Mouse (Mus musculus): Measurements from ENCODE around the gene Iqschfp. TPM values are rescaled to one million over a fixed set of nuclear protein-coding genes. Genes with fewer than 3 reads are reported as not detected.

The Iqschfp gene
- polyA plus RNA-seq, 1 experiment from 2014 or later = 2.5 TPM

GRCm38 (mm10) chr3:68617708-68618107, 725.7 kb downstream of the Iqschfp start:
- Histone ChIP-seq H3K9ac (no peak overlapping the region), H3K4me2 (no peak overlapping the region), H3K36me3 (replicated peaks) (peaks cover 28% of the 10 kb centered on the region), H3K27me3 (no peaks in the 10 kb centered on the region), H3K27ac (no peak overlapping the region), H3K4me3 (replicated peaks) (no peak overlapping the region), H3K4me1 (peaks cover 10% of the 10 kb centered on the region), H3K9me3 (no peaks in the 10 kb centered on the region)
- no peak for ATAC-seq (ENCODE audit: low FRiP score)
- WGBS = 95% methylated on average over 10 of the region's 10 CpGs

- no peak overlapping the region for H3K9ac ChIP-seq
- 88% methylated on average over 5 of the region's 5 CpGs for WGBS
These were observed 727.1 kb downstream of the Iqschfp start for GRCm38 (mm10) chr3:68619097-68619496.

GRCm38 (mm10) chr3:68621971-68622370, 729.9 kb downstream of the Iqschfp start:
- 93% methylated on average over 3 of the region's 3 CpGs for WGBS
- no peak for ATAC-seq (ENCODE audit: low FRiP score)
- H3K4me3 ChIP-seq (replicated peaks) = no peak overlapping the region
- H3K27me3 ChIP-seq = no peaks in the 10 kb centered on the region
- no peaks in the 10 kb centered on the region for H3K9me3 ChIP-seq
- no peak overlapping the region for H3K27ac ChIP-seq
- no peaks in the 10 kb centered on the region for H3K4me1 ChIP-seq
- no peak overlapping the region for H3K4me2 ChIP-seq
- peaks cover 51% of the 10 kb centered on the region for H3K36me3 ChIP-seq (replicated peaks)
- H3K9ac ChIP-seq = no peak overlapping the region

More at GRCm38 (mm10) chr3:68619097-68619496, 727.1 kb downstream of the Iqschfp start:
- no peak for ATAC-seq (ENCODE audit: low FRiP score)
- H3K27me3 ChIP-seq = no peaks in the 10 kb centered on the region
- peaks cover 33% of the 10 kb centered on the region for H3K36me3 ChIP-seq (replicated peaks)
- H3K9me3 ChIP-seq = no peaks in the 10 kb centered on the region
- H3K4me2 ChIP-seq = no peak overlapping the region
- no peak overlapping the region for H3K4me3 ChIP-seq (replicated peaks)
- H3K27ac ChIP-seq = no peak overlapping the region
- peaks cover 3% of the 10 kb centered on the region for H3K4me1 ChIP-seq

- Histone ChIP-seq H3K4me1 (no peaks in the 10 kb centered on the region), H3K4me3 (replicated peaks) (no peak overlapping the region), H3K9me3 (no peaks in the 10 kb centered on the region), H3K36me3 (replicated peaks) (peaks cover 56% of the 10 kb centered on the region), H3K27ac (no peak overlapping the region), H3K9ac (no peak overlapping the region), H3K27me3 (no peaks in the 10 kb centered on the region), H3K4me2 (no peak overlapping the region)
- 91% methylated on average over 5 of the region's 5 CpGs for WGBS
- no peak for ATAC-seq (ENCODE audit: low FRiP score)
These were observed 731.0 kb downstream of the Iqschfp start for GRCm38 (mm10) chr3:68623036-68623435.

GRCm38 (mm10) chr3:68624471-68624870, 732.4 kb downstream of the Iqschfp start:
- Histone ChIP-seq H3K36me3 (replicated peaks) (peaks cover 54% of the 10 kb centered on the region), H3K9ac (no peak overlapping the region), H3K27me3 (no peaks in the 10 kb centered on the region), H3K4me1 (no peaks in the 10 kb centered on the region), H3K4me3 (replicated peaks) (no peak overlapping the region), H3K9me3 (no peaks in the 10 kb centered on the region), H3K27ac (no peak overlapping the region), H3K4me2 (no peak overlapping the region)
- whole genome bisulfite sequencing = 91% methylated on average over 6 of the region's 6 CpGs
- no peak for ATAC-seq (ENCODE audit: low FRiP score)

GRCm38 (mm10) chr3:68630261-68630660, 738.2 kb downstream of the Iqschfp start:
- H3K9me3 ChIP-seq = no peaks in the 10 kb centered on the region
- no peak overlapping the region for H3K4me2 ChIP-seq
- ATAC-seq (ENCODE audit: low FRiP score) = no peak
- 80% methylated on average over 4 of the region's 4 CpGs for WGBS
- H3K9ac ChIP-seq = no peak overlapping the region
- H3K4me3 ChIP-seq (replicated peaks) = no peak overlapping the region
- H3K4me1 ChIP-seq = no peaks in the 10 kb centered on the region
- H3K27ac ChIP-seq = no peak overlapping the region
- peaks cover 20% of the 10 kb centered on the region for H3K36me3 ChIP-seq (replicated peaks)
- H3K27me3 ChIP-seq = no peaks in the 10 kb centered on the region

GRCm38 (mm10) chr3:68630821-68631220, 738.8 kb downstream of the Iqschfp start:
- H3K27me3 ChIP-seq = no peaks in the 10 kb centered on the region
- no peak overlapping the region for H3K4me2 ChIP-seq
- no peak overlapping the region for H3K4me3 ChIP-seq (replicated peaks)
- no peaks in the 10 kb centered on the region for H3K9me3 ChIP-seq
- no peak for ATAC-seq (ENCODE audit: low FRiP score)
- no peak overlapping the region for H3K9ac ChIP-seq
- no peak overlapping the region for H3K27ac ChIP-seq
- H3K4me1 ChIP-seq = no peaks in the 10 kb centered on the region
- peaks cover 18% of the 10 kb centered on the region for H3K36me3 ChIP-seq (replicated peaks)
- WGBS = 86% methylated on average over 3 of the region's 3 CpGs

- H3K27ac ChIP-seq = no peak overlapping the region
- WGBS = 85% methylated on average over 3 of the region's 3 CpGs
- H3K9ac ChIP-seq = no peak overlapping the region
- 0 out of 2 replicates have a peak, but pooled peaks cover 5% of the 10 kb centered on the region for H3K36me3 ChIP-seq (replicated peaks)
- ATAC-seq (ENCODE audit: low FRiP score) = no peak
- peaks cover 2% of the 10 kb centered on the region for H3K4me1 ChIP-seq
- no peaks in the 10 kb centered on the region for H3K27me3 ChIP-seq
- H3K4me3 ChIP-seq (replicated peaks) = no peak overlapping the region
- no peaks in the 10 kb centered on the region for H3K9me3 ChIP-seq
- no peak overlapping the region for H3K4me2 ChIP-seq
These were observed 740.7 kb downstream of the Iqschfp start for GRCm38 (mm10) chr3:68632714-68633113.

- H3K9ac ChIP-seq = no peak overlapping the region
- no peak for ATAC-seq (ENCODE audit: low FRiP score)
These were observed 741.5 kb downstream of the Iqschfp start for GRCm38 (mm10) chr3:68633577-68633976.

GRCm38 (mm10) chr3:68637960-68638359, 745.9 kb downstream of the Iqschfp start:
- no peaks in the 10 kb centered on the region for H3K36me3 ChIP-seq (replicated peaks)
- 9% methylated on average over 7 of the region's 7 CpGs for WGBS
- peaks cover 9% of the 10 kb centered on the region for H3K4me1 ChIP-seq
- ATAC-seq (ENCODE audit: low FRiP score) = no peak
- no peak overlapping the region for H3K27ac ChIP-seq
- no peak overlapping the region for H3K4me2 ChIP-seq
- no peak overlapping the region for H3K9ac ChIP-seq
- H3K4me3 ChIP-seq (replicated peaks) = no peak overlapping the region
- no peaks in the 10 kb centered on the region for H3K27me3 ChIP-seq
- H3K9me3 ChIP-seq = no peaks in the 10 kb centered on the region

More at GRCm38 (mm10) chr3:68633577-68633976, 741.5 kb downstream of the Iqschfp start:
- WGBS = 92% methylated on average over 4 of the region's 4 CpGs
- Histone ChIP-seq H3K4me1 (peaks cover 9% of the 10 kb centered on the region), H3K36me3 (replicated peaks) (no peaks in the 10 kb centered on the region), H3K27me3 (no peaks in the 10 kb centered on the region), H3K9me3 (no peaks in the 10 kb centered on the region), H3K27ac (no peak overlapping the region), H3K4me3 (replicated peaks) (no peak overlapping the region), H3K4me2 (no peak overlapping the region)

- no peak overlapping the region for H3K27ac ChIP-seq
- no peaks in the 10 kb centered on the region for H3K36me3 ChIP-seq (replicated peaks)
- H3K4me1 ChIP-seq = peaks cover 9% of the 10 kb centered on the region
- H3K27me3 ChIP-seq = no peaks in the 10 kb centered on the region
- ATAC-seq (ENCODE audit: low FRiP score) = no peak
- 69% methylated on average over 1 of the region's 1 CpGs for WGBS
- no peak overlapping the region for H3K9ac ChIP-seq
- no peak overlapping the region for H3K4me3 ChIP-seq (replicated peaks)
- H3K9me3 ChIP-seq = no peaks in the 10 kb centered on the region
- no peak overlapping the region for H3K4me2 ChIP-seq
These were observed 746.7 kb downstream of the Iqschfp start for GRCm38 (mm10) chr3:68638703-68639102.

- 89% methylated on average over 7 of the region's 7 CpGs for WGBS
These were observed 750.9 kb downstream of the Iqschfp start for GRCm38 (mm10) chr3:68642935-68643334.

GRCm38 (mm10) chr3:68646387-68647130, 754.5 kb downstream of the Iqschfp start:
- Histone ChIP-seq H3K9me3 (no peaks in the 10 kb centered on the region), H3K4me3 (replicated peaks) (no peak overlapping the region), H3K27ac (no peak overlapping the region), H3K4me2 (no peak overlapping the region), H3K27me3 (no peaks in the 10 kb centered on the region), H3K9ac (no peak overlapping the region), H3K4me1 (no peaks in the 10 kb centered on the region), H3K36me3 (replicated peaks) (no peaks in the 10 kb centered on the region)
- WGBS = 87% methylated on average over 6 of the region's 6 CpGs
- ATAC-seq (ENCODE audit: low FRiP score) = no peak

More at GRCm38 (mm10) chr3:68642935-68643334, 750.9 kb downstream of the Iqschfp start:
- Histone ChIP-seq H3K4me1 (peaks cover 4% of the 10 kb centered on the region), H3K4me2 (no peak overlapping the region), H3K9ac (no peak overlapping the region), H3K9me3 (no peaks in the 10 kb centered on the region), H3K4me3 (replicated peaks) (no peak overlapping the region), H3K36me3 (replicated peaks) (no peaks in the 10 kb centered on the region), H3K27me3 (no peaks in the 10 kb centered on the region), H3K27ac (no peak overlapping the region)
- ATAC-seq (ENCODE audit: low FRiP score) = no peak
